Mouse (Mus musculus) heart, embryonic 15.5 days (tissue): ENCODE measurements around the gene Trip10. TPM values are rescaled to one million over a fixed set of nuclear protein-coding genes. Genes with fewer than 3 reads are reported as not detected.

ENCODE experiments used
- ATAC-seq: fragments of 200-750 bp; cut with Nextera tagmentation; replicated peaks from 2 replicates; pipeline ENCODE4 v1.8.0; 2017; ENCODE audit warnings: low read depth, moderate TSS enrichment; ENCODE audit not compliant: insufficient number of reproducible peaks, insufficient read depth, low FRiP score
- H3K27ac ChIP-seq: fragments of 300-500 bp; sonication (generic); 2 replicates; pipeline ENCODE4 v1.5.1; 2015; ENCODE audit warnings: mild to moderate bottlenecking, inconsistent platforms
- H3K27me3 ChIP-seq: fragments of 300-500 bp; sonication (generic); 2 replicates; pipeline ENCODE4 v1.6.1; 2015; ENCODE audit warnings: inconsistent platforms
- H3K36me3 ChIP-seq: fragments of 300-500 bp; sonication (generic); 2 replicates; pipeline ENCODE4 v1.6.1; 2015; ENCODE audit warnings: mild to moderate bottlenecking, inconsistent platforms
- H3K4me1 ChIP-seq: fragments of 300-500 bp; sonication (generic); replicated peaks from 2 replicates; pipeline ENCODE4 v1.6.1; 2015; ENCODE audit warnings: inconsistent platforms
- H3K4me2 ChIP-seq: fragments of 300-500 bp; sonication (generic); 2 replicates; pipeline ENCODE4 v1.6.1; 2015; ENCODE audit warnings: inconsistent platforms, mild to moderate bottlenecking, moderate library complexity
- H3K4me3 ChIP-seq: fragments of 300-500 bp; sonication (generic); 2 replicates; pipeline ENCODE4 v1.5.1; 2015; ENCODE audit warnings: mild to moderate bottlenecking, inconsistent platforms
- H3K9ac ChIP-seq: fragments of 300-500 bp; sonication (generic); 2 replicates; pipeline ENCODE4 v1.6.1; 2015; ENCODE audit warnings: mild to moderate bottlenecking, inconsistent platforms
- H3K9me3 ChIP-seq: fragments of 300-500 bp; sonication (generic); replicated peaks from 2 replicates; pipeline ENCODE4 v1.6.1; 2016; ENCODE audit warnings: inconsistent platforms
- whole genome bisulfite sequencing: fragments of 180-500 bp; shearing (Covaris S2); methylation state at CpG from one replicate; pipeline ENCODE4 v1.1.7; 2015; ENCODE audit warnings: mixed read lengths; 5-methylcytosine and 5-hydroxymethylcytosine counted together
- polyA plus RNA-seq: library from polyadenylated mRNA; unstranded; fragments of >200 nt; fragmentation: Nextera tagmentation; extraction: Ambion mirVana; gene quantifications from 2 replicates; pipeline ENCODE4 v1.2.1, GENCODE M21; 2015

Gene Trip10
- polyA plus RNA-seq, 1 experiment from 2014 or later = 39.1 TPM

DNA sequence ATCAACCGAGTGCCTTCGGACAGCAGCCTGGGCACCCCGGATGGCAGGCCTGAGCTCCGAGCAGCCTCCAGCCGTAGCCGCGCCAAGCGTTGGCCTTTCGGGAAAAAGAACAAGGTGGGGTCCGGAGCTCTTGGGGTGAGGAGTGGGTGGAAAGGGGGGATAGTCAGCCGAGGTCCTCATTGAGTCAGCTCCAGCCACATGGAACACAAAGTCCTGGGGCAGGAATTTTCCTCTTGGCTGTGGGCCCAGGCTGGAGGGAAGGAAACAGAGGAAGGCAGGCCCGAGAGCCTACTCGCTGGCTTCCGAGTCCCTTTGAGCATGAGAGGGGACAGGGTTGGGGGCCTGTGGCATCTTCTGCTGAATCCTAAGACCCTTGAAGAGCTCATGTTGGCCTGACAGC lies 6.1 kb downstream of the Trip10 start:
- Histone ChIP-seq H3K9ac (no peak overlapping the region), H3K4me3 (no peak overlapping the region), H3K27ac (no peak overlapping the region), H3K4me2 (no peak overlapping the region), H3K9me3 (no peaks in the 10 kb centered on the region), H3K4me1 (peaks cover 15% of the 10 kb centered on the region), H3K36me3 (peaks cover 63% of the 10 kb centered on the region), H3K27me3 (no peaks in the 10 kb centered on the region)
- ATAC-seq = no peak
- WGBS = 78% methylated on average over 14 of the region's 14 CpGs

GRCm38 (mm10) chr17:57256921-57257485 lies 7.7 kb downstream of the Trip10 start:
- no peak for ATAC-seq
- Histone ChIP-seq H3K27me3 (no peaks in the 10 kb centered on the region), H3K9me3 (no peaks in the 10 kb centered on the region), H3K4me3 (no peak overlapping the region), H3K36me3 (peaks cover 78% of the 10 kb centered on the region), H3K9ac (no peak overlapping the region), H3K4me2 (no peak overlapping the region), H3K4me1 (peaks cover 3% of the 10 kb centered on the region; the same call in 1 of the 2 replicates), H3K27ac (no peak overlapping the region)
- 95% methylated on average over 22 of the region's 22 CpGs for WGBS

DNA sequence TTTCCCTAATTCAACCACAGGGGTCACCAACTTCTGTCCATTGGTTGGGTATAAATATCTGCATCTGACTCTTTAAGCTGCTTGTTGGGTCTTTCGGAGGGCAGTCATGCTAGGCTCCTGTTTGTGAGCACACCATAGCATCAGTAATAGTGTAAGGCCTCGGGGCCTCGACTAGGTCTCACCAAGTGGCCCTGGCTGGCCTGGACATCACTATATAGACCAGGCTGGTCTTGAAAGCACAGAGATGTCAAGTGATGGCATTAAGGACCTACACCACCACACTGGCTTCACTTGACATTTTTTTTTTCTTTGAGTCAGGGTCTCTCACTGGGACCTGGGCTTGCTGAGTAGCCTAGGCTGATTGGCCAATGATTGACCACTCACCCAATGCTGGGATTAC lies 8.9 kb downstream of the Trip10 start:
- no peak for ATAC-seq
- Histone ChIP-seq H3K27me3 (no peaks in the 10 kb centered on the region), H3K27ac (no peak overlapping the region), H3K9ac (no peak overlapping the region), H3K4me1 (peaks cover 3% of the 10 kb centered on the region; the same call in 1 of the 2 replicates), H3K9me3 (no peaks in the 10 kb centered on the region), H3K36me3 (peaks cover 89% of the 10 kb centered on the region), H3K4me2 (no peak overlapping the region), H3K4me3 (no peak overlapping the region)
- WGBS = 82% methylated on average over 3 of the region's 3 CpGs

DNA sequence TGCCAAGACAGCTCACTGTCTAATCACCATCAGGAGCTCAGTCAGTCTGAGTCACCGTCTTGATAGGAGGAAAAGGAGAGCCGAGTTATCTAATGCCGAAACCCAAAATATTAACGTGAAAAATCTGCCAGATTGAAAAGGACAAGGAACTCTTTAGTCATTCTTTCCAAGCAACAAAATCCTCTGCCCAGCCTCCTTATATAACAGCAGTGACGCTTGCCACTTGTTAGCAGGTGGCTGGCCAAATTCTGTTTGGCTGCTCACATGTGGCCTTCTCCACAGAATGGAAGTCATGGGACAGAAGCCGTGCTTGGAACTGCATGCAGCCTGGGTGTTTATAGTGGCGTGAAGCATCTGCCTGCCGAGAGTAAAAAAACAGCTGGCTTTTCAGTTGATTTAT lies 10.5 kb downstream of the Trip10 start:
- H3K4me1 ChIP-seq = peaks cover 4% of the 10 kb centered on the region
- no peak overlapping the region for H3K4me3 ChIP-seq
- 82% methylated on average over 8 of the region's 8 CpGs for WGBS
- peaks cover 85% of the 10 kb centered on the region for H3K36me3 ChIP-seq
- no peak overlapping the region for H3K4me2 ChIP-seq
- ATAC-seq = no peak
- no peak overlapping the region for H3K27ac ChIP-seq
- H3K27me3 ChIP-seq = no peaks in the 10 kb centered on the region
- H3K9me3 ChIP-seq = no peaks in the 10 kb centered on the region
- no peak overlapping the region for H3K9ac ChIP-seq

- WGBS = 73% methylated on average over 9 of the region's 9 CpGs
- ATAC-seq = no peak
- peaks cover 79% of the 10 kb centered on the region for H3K36me3 ChIP-seq
These were observed 11.1 kb downstream of the Trip10 start for GRCm38 (mm10) chr17:57260351-57260750.

DNA sequence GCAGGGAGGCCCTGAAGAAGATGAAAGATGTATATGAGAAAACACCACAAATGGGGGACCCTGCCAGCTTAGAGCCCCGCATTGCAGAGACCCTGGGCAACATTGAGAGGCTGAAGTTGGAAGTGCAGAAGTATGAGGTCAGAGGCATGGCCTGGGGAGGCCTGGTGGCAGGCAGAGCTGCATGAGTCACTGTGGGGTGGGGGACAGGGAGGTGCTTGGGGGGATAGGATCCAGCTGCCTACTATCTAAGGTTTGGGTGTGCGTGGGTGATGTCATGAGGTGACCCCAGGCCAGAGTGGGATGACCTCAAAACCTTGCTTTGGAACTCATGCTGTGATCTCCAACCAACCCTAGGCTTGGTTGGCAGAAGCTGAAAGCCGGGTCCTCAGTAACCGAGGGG lies 12.0 kb downstream of the Trip10 start:
- 91% methylated on average over 4 of the region's 4 CpGs for WGBS
- H3K27me3 ChIP-seq = no peaks in the 10 kb centered on the region
- no peak overlapping the region for H3K9ac ChIP-seq
- no peak overlapping the region for H3K4me3 ChIP-seq
- peaks cover 11% of the 10 kb centered on the region for H3K4me1 ChIP-seq
- no peak overlapping the region for H3K27ac ChIP-seq
- peaks cover 69% of the 10 kb centered on the region for H3K36me3 ChIP-seq
- no peak for ATAC-seq
- H3K9me3 ChIP-seq = no peaks in the 10 kb centered on the region
- H3K4me2 ChIP-seq = no peak overlapping the region

More at GRCm38 (mm10) chr17:57260351-57260750, 11.1 kb downstream of the Trip10 start:
- no peak overlapping the region for H3K4me2 ChIP-seq
- H3K4me1 ChIP-seq = peaks cover 7% of the 10 kb centered on the region
- H3K4me3 ChIP-seq = no peak overlapping the region
- H3K27me3 ChIP-seq = no peaks in the 10 kb centered on the region
- no peaks in the 10 kb centered on the region for H3K9me3 ChIP-seq
- H3K27ac ChIP-seq = no peak overlapping the region
- H3K9ac ChIP-seq = no peak overlapping the region

- Histone ChIP-seq H3K4me2 (no peak overlapping the region), H3K4me1 (peaks cover 11% of the 10 kb centered on the region), H3K9me3 (no peaks in the 10 kb centered on the region), H3K27me3 (no peaks in the 10 kb centered on the region), H3K27ac (no peak overlapping the region), H3K36me3 (peaks cover 64% of the 10 kb centered on the region), H3K9ac (no peak overlapping the region), H3K4me3 (no peak overlapping the region)
- WGBS = 31% methylated on average over 1 of the region's 1 CpGs
- ATAC-seq = no peak
These were observed 12.5 kb downstream of the Trip10 start for GRCm38 (mm10) chr17:57261796-57262195.

DNA sequence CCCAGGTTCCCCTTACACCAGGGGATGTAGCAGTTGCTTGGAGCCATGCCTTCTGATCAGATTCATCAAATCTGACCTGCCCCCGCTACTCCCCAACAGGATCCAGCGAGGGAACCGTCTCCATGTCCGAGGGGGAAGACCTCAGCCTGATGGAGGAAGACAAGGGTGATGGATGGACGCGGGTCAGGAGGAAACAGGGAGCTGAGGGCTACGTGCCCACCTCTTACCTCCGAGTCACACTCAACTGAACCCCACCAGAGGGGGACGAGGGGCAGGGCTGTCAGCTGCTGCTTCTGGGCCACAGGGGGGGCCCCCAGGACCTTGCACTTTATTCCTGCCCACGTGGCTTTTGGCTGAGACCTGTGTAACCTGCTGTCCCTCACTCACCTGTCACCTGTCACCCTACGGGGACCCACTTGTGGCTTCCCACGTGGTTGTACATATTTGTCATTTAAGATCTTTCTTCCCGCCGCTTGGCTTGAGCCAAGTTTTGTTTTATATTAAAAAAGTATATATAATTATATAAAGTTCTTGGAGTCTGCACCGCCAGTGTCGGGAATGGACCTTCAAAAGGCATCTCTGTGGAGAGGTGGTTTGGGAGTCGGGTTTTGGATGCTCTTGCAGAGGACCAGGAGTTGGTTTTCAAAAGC lies 13.8 kb downstream of the Trip10 start:
- no peak for ATAC-seq
- H3K4me1 ChIP-seq = peaks cover 11% of the 10 kb centered on the region
- H3K9me3 ChIP-seq = no peaks in the 10 kb centered on the region
- H3K27ac ChIP-seq = no peak overlapping the region
- H3K4me2 ChIP-seq = no peak overlapping the region
- 88% methylated on average over 17 of the region's 17 CpGs for WGBS
- H3K9ac ChIP-seq = no peak overlapping the region
- no peaks in the 10 kb centered on the region for H3K27me3 ChIP-seq
- peaks cover 54% of the 10 kb centered on the region for H3K36me3 ChIP-seq
- no peak overlapping the region for H3K4me3 ChIP-seq

- H3K9ac ChIP-seq = no peak overlapping the region
- H3K4me2 ChIP-seq = no peak overlapping the region
- ATAC-seq = no peak
- H3K27ac ChIP-seq = no peak overlapping the region
- H3K4me3 ChIP-seq = no peak overlapping the region
- H3K36me3 ChIP-seq = peaks cover 42% of the 10 kb centered on the region
- H3K4me1 ChIP-seq = peaks cover 11% of the 10 kb centered on the region
- WGBS = 51% methylated on average over 2 of the region's 2 CpGs
- no peaks in the 10 kb centered on the region for H3K9me3 ChIP-seq
- no peaks in the 10 kb centered on the region for H3K27me3 ChIP-seq
These were observed 14.9 kb downstream of the Trip10 start for GRCm38 (mm10) chr17:57264164-57264563.

GRCm38 (mm10) chr17:57264972-57265945 lies 16.0 kb downstream of the Trip10 start:
- H3K9ac ChIP-seq = no peak overlapping the region
- WGBS = 35% methylated on average over 21 of the region's 22 CpGs
- H3K4me2 ChIP-seq = peak overlapping the region; percentile 33
- no peaks in the 10 kb centered on the region for H3K9me3 ChIP-seq
- no peaks in the 10 kb centered on the region for H3K27me3 ChIP-seq
- peaks cover 9% of the 10 kb centered on the region for H3K4me1 ChIP-seq
- peak; percentile 41; the same call in 1 of the 2 replicates for ATAC-seq
- H3K4me3 ChIP-seq = 0 out of 2 replicates have a peak overlapping the region, but pooled peaks have one; percentile 7
- H3K27ac ChIP-seq = no peak overlapping the region
- H3K36me3 ChIP-seq = peaks cover 32% of the 10 kb centered on the region

DNA sequence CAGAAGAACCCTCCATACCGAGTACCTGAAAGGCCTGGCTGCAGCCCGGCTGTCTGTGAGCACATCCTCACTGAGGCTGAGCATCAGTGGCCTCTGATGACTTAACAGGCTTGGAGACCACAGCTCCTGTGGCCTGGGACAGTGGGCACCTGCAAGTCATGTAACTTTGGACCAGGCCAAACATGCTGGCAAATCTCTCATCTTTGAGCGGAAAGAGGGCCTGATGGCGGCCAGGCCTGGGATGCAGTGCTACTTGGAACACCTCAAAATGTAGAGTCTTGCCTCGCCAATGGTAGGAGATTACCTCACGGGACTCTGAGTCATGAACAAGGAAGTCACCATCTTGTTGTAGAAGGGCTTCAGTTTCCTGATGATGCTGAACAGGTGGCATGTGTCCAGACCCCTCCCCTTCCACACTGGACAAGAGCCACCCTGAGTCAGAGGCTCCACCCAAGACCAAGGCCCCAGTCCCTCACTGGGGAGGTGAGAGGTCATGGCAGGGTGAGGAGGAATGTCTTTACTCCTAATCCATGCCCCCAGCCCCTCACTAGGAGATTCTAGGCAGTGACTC lies 18.4 kb downstream of the Trip10 start:
- no peak overlapping the region for H3K4me2 ChIP-seq
- 79% methylated on average over 6 of the region's 6 CpGs for WGBS
- H3K27me3 ChIP-seq = 0 out of 2 replicates have a peak, but pooled peaks cover 7% of the 10 kb centered on the region
- H3K27ac ChIP-seq = no peak overlapping the region
- no peaks in the 10 kb centered on the region for H3K9me3 ChIP-seq
- H3K4me3 ChIP-seq = no peak overlapping the region
- H3K36me3 ChIP-seq = peaks cover 11% of the 10 kb centered on the region; the same call in 1 of the 2 replicates
- H3K4me1 ChIP-seq = peaks cover 7% of the 10 kb centered on the region
- no peak overlapping the region for H3K9ac ChIP-seq
- ATAC-seq = no peak
